In the genomic region with DNA sequence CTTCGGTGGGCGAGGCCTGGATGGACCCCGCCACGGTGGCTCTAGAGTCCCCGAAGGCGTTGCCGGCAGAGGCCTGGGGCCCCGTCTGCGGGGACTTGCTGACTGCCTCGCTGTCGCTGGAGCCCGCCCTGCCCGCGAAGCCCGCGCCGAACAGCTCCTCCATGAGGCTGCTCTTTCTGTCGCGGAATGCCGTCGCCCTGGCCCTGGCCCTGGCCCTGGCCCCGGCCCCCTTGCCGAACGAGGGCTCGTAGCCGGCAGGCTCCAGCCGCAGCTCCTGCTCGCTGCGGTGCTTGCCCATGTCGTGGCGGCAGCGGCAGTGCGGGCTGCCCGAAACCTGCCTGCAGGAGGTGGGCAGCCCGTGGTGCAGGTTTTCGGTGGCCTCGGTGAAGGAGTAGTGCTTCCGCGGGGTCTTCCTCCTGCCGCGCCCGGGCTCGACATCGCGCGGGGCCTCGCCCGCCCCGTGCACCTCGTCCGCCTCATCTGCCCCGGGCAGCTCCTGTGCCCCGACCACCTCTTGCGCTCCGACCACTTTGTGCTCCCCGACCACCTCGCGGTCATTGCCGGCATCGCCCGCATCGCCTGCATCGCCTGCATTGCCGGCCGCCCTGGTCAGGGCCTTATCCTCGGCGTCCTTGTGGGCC, we compare ENCODE assay signal across 8 mouse cellular contexts. TPM values are rescaled to one million over a fixed set of nuclear protein-coding genes. Genes with fewer than 3 reads are reported as not detected.
DNase-seq lines count a peak whose midpoint lies in the region; ATAC-seq and TF ChIP-seq lines count a peak whose summit lies in the region.

No protein-coding gene starts in this region.

- TF ChIP-seq CTCF in left cerebral cortex, adult 2 months (IDR thresholded peaks at IDR 0.05) = peak; percentile 39

- H3K9ac ChIP-seq in liver, embryonic 15.5 days = peak overlapping the region; percentile 54
- peak overlapping the region; percentile 91 for H3K9ac ChIP-seq in neural tube, embryonic 11.5 days (ENCODE audit: low read length)

- peak overlapping the region; percentile 91 for H3K4me2 ChIP-seq in liver, embryonic 15.5 days
- H3K4me2 ChIP-seq in neural tube, embryonic 11.5 days (ENCODE audit: low read depth) = peak overlapping the region; percentile 97

- H3K4me1 ChIP-seq in liver, embryonic 15.5 days (replicated peaks) = peaks cover 13% of the 10 kb centered on the region
- peaks cover 8% of the 10 kb centered on the region for H3K4me1 ChIP-seq in neural tube, embryonic 11.5 days (ENCODE audit: control insufficient read depth, insufficient read depth, low read length)

- peak; percentile 65 for ATAC-seq in liver, embryonic 15.5 days (ENCODE audit: insufficient read depth)
- peak; percentile 86 for ATAC-seq in neural tube, embryonic 11.5 days (ENCODE audit: insufficient read depth, low FRiP score, low TSS enrichment)

- peak overlapping the region; percentile 52 for H3K4me3 ChIP-seq in left cerebral cortex, adult 2 months
- H3K4me3 ChIP-seq in liver, embryonic 15.5 days (replicated peaks) = peak overlapping the region; percentile 59
- peak overlapping the region; percentile 46 for H3K4me3 ChIP-seq in neural tube, embryonic 11.5 days (ENCODE audit: low read depth, low read length)

- peak overlapping the region; percentile 10 for H3K27ac ChIP-seq in left cerebral cortex, adult 2 months
- H3K27ac ChIP-seq in liver, embryonic 15.5 days (replicated peaks) = no peak overlapping the region
- H3K27ac ChIP-seq in neural tube, embryonic 11.5 days (ENCODE audit: low read depth, low read length) = peak overlapping the region; percentile 65

- intact Hi-C loops in left cerebral cortex, adult 2 months (cut with DNase I) = loop anchor here (2.0 kb wide), 1 partner anchor 32 kb away; no protein-coding TSS in a partner anchor

- 0 out of 2 replicates have a peak, but pooled peaks cover 4% of the 10 kb centered on the region for H3K36me3 ChIP-seq in liver, embryonic 15.5 days (replicated peaks)
- H3K36me3 ChIP-seq in neural tube, embryonic 11.5 days (ENCODE audit: control insufficient read depth, insufficient read depth, low read length) = no peaks in the 10 kb centered on the region

- DNase-seq in left cerebral cortex, adult 2 months (ENCODE audit: extremely low spot score in 1 of 2, low spot score in 2 of 2) = peak; percentile 36 to 50
- no peak for DNase-seq in left cerebral cortex, adult 11 months (ENCODE audit: low spot score)
- DNase-seq in embryo, embryonic 9.5 days (ENCODE audit: extremely low spot score) = peak; percentile 84
- peak; percentile 35 for DNase-seq in heart, adult 8-10 months (ENCODE audit: low spot score)
- DNase-seq in kidney, adult 11 months = peak; percentile 26
- DNase-seq in neural tube, embryonic 11.5 days (ENCODE audit: low spot score) = peak; percentile 85
- peak; percentile 87 for DNase-seq in testis, postnatal 10 days (ENCODE audit: low spot score)

- WGBS in liver, embryonic 15.5 days (ENCODE audit: insufficient replicate concordance) = under 1% methylated on average over 67 of the region's 67 CpGs
- under 1% methylated on average over 67 of the region's 67 CpGs for WGBS in neural tube, embryonic 11.5 days

- peaks cover 7% of the 10 kb centered on the region for H3K27me3 ChIP-seq in liver, embryonic 15.5 days
- H3K27me3 ChIP-seq in neural tube, embryonic 11.5 days (ENCODE audit: control insufficient read depth, insufficient read depth, low read length) = no peaks in the 10 kb centered on the region

- no peaks in the 10 kb centered on the region for H3K9me3 ChIP-seq in liver, embryonic 15.5 days (replicated peaks)
- H3K9me3 ChIP-seq in neural tube, embryonic 11.5 days (ENCODE audit: control insufficient read depth, low read length) = no peaks in the 10 kb centered on the region

RNA-seq across cellular contexts. Expression of a gene that starts 14.0 kb away (rescaled TPM):
- 10 to 100 TPM; 68.4 to 72.4 TPM for total RNA-seq in left cerebral cortex, adult 2 months (2021)
- 10 to 100 TPM; 13.6 to 17.6 (median 15.9) TPM for total RNA-seq in heart, adult 8-10 months (2022)
- 10.2 and 10.5 TPM in 2 replicates for polyA plus RNA-seq in liver, embryonic 15.5 days (2015; fragmentation: Nextera tagmentation; extraction: Ambion mirVana)
- polyA plus RNA-seq in neural tube, embryonic 11.5 days (2014; fragmentation: Nextera tagmentation; extraction: Ambion mirVana) = 115 and 124 TPM in 2 replicates

RNA-seq across cellular contexts. Expression of a gene that starts 31.7 kb away (rescaled TPM):
- total RNA-seq in left cerebral cortex, adult 2 months (2021) = 10 to 100 TPM; 49.5 to 61.2 TPM
- total RNA-seq in heart, adult 8-10 months (2022) = 10 to 100 TPM; 40.6 to 57.8 (median 43.0) TPM
- 88.6 and 95.1 TPM in 2 replicates for polyA plus RNA-seq in liver, embryonic 15.5 days (2015; fragmentation: Nextera tagmentation; extraction: Ambion mirVana)
- 732 and 792 TPM in 2 replicates for polyA plus RNA-seq in neural tube, embryonic 11.5 days (2014; fragmentation: Nextera tagmentation; extraction: Ambion mirVana)

RNA-seq across cellular contexts. Expression of a gene that starts 32.9 kb away (rescaled TPM):
- total RNA-seq in left cerebral cortex, adult 2 months (2021) = 1 to 10 TPM; 1.4 to 2.1 TPM
- total RNA-seq in heart, adult 8-10 months (2022) = under 1 TPM; 0.19 to 0.60 (median 0.29) TPM
- 0.07 and 0.08 TPM in 2 replicates for polyA plus RNA-seq in liver, embryonic 15.5 days (2015; fragmentation: Nextera tagmentation; extraction: Ambion mirVana)
- polyA plus RNA-seq in neural tube, embryonic 11.5 days (2014; fragmentation: Nextera tagmentation; extraction: Ambion mirVana) = 1.1 and 1.6 TPM in 2 replicates

RNA-seq across cellular contexts. Expression of a gene that starts 41.0 kb away (rescaled TPM):
- 1 to 10 TPM; 2.3 to 2.8 TPM for total RNA-seq in left cerebral cortex, adult 2 months (2021)
- total RNA-seq in heart, adult 8-10 months (2022) = 100 to 1,000 TPM; 279 to 382 (median 369) TPM
- polyA plus RNA-seq in liver, embryonic 15.5 days (2015; fragmentation: Nextera tagmentation; extraction: Ambion mirVana) = 0.85 and 1.7 TPM in 2 replicates
- polyA plus RNA-seq in neural tube, embryonic 11.5 days (2014; fragmentation: Nextera tagmentation; extraction: Ambion mirVana) = 3.5 and 4.4 TPM in 2 replicates
